Mouse (Mus musculus): ENCODE measurements around the gene Shc4. TPM values are rescaled to one million over a fixed set of nuclear protein-coding genes. Genes with fewer than 3 reads are reported as not detected.

Gene Shc4
- total RNA-seq, 2 experiments from 2014 or later: 5.4 to 6.0 TPM

- no peak for DNase-seq (ENCODE audit: low spot score in 2 of 2)
Observed at GRCm38 (mm10) chr2:125650038-125650437, 73.9 kb downstream of the Shc4 start.

GRCm38 (mm10) chr2:125644912-125645311 is 79.0 kb downstream of the Shc4 start:
- DNase-seq (ENCODE audit: low spot score in 2 of 2): no peak

- no peak for DNase-seq (ENCODE audit: low spot score in 2 of 2)
Observed at GRCm38 (mm10) chr2:125637331-125637730, 86.6 kb downstream of the Shc4 start.

GRCm38 (mm10) chr2:125630010-125630409 is 93.9 kb downstream of the Shc4 start:
- DNase-seq (ENCODE audit: low spot score in 2 of 2): no peak

- DNase-seq (ENCODE audit: low spot score in 2 of 2): no peak
Observed at GRCm38 (mm10) chr2:125628487-125628886, 95.5 kb downstream of the Shc4 start.

GRCm38 (mm10) chr2:125626536-125626935 is 97.4 kb downstream of the Shc4 start:
- DNase-seq (ENCODE audit: low spot score in 2 of 2): no peak

GRCm38 (mm10) chr2:125624837-125625351 is 99.1 kb downstream of the Shc4 start, which contains the start of gene Cep152:
Cep152 (minus strand) TSS chr2:125625113.
- peak; percentile 88 to 93 for DNase-seq (ENCODE audit: low spot score in 2 of 2)

GRCm38 (mm10) chr2:125624127-125624685 is 99.7 kb downstream of the Shc4 start:
- DNase-seq (ENCODE audit: low spot score in 2 of 2): no peak

GRCm38 (mm10) chr2:125623211-125623610 is 100.7 kb downstream of the Shc4 start:
- DNase-seq (ENCODE audit: low spot score in 2 of 2): no peak

GRCm38 (mm10) chr2:125620213-125620907 is 103.6 kb downstream of the Shc4 start:
- no peak for DNase-seq (ENCODE audit: low spot score in 2 of 2)

GRCm38 (mm10) chr2:125615858-125616424 is 108.0 kb downstream of the Shc4 start:
- no peak for DNase-seq (ENCODE audit: low spot score in 2 of 2)

- no peak for DNase-seq (ENCODE audit: low spot score in 2 of 2)
Observed at GRCm38 (mm10) chr2:125615440-125615839, 108.5 kb downstream of the Shc4 start.

GRCm38 (mm10) chr2:125606220-125606845 is 117.6 kb downstream of the Shc4 start:
- no peak for DNase-seq (ENCODE audit: low spot score in 2 of 2)

- DNase-seq (ENCODE audit: low spot score in 2 of 2): no peak
Observed at GRCm38 (mm10) chr2:125604646-125605045, 119.3 kb downstream of the Shc4 start.

GRCm38 (mm10) chr2:125602970-125603369 is 121.0 kb downstream of the Shc4 start:
- DNase-seq (ENCODE audit: low spot score in 2 of 2): no peak

- no peak for DNase-seq (ENCODE audit: low spot score in 2 of 2)
Observed at GRCm38 (mm10) chr2:125598958-125599357, 125.0 kb downstream of the Shc4 start.

GRCm38 (mm10) chr2:125598251-125598650 is 125.7 kb downstream of the Shc4 start:
- no peak for DNase-seq (ENCODE audit: low spot score in 2 of 2)

GRCm38 (mm10) chr2:125594786-125595185 is 129.2 kb downstream of the Shc4 start:
- no peak for DNase-seq (ENCODE audit: low spot score in 2 of 2)

- DNase-seq (ENCODE audit: low spot score in 2 of 2): no peak
Observed at GRCm38 (mm10) chr2:125594072-125594471, 129.9 kb downstream of the Shc4 start.

GRCm38 (mm10) chr2:125591895-125592294 is 132.1 kb downstream of the Shc4 start:
- DNase-seq (ENCODE audit: low spot score in 2 of 2): no peak

- no peak for DNase-seq (ENCODE audit: low spot score in 2 of 2)
Observed at GRCm38 (mm10) chr2:125589287-125589686, 134.7 kb downstream of the Shc4 start.

- DNase-seq (ENCODE audit: low spot score in 2 of 2): no peak
Observed at GRCm38 (mm10) chr2:125581081-125581480, 142.9 kb downstream of the Shc4 start.
